Mouse (Mus musculus): ENCODE data around the gene Cyp4f13. TPM values are rescaled to one million over a fixed set of nuclear protein-coding genes. Genes with fewer than 3 reads are reported as not detected.
A peak's percentile ranks its signal among the peaks of the same experiment; 100 is the strongest.

Cyp4f13 gene
- polyA plus RNA-seq, 1 experiment from 2014 or later, result 6.6 TPM

- no peak overlapping the region for H3K9ac ChIP-seq (replicated peaks; ENCODE audit: low read length)
- no peak overlapping the region for H3K4me3 ChIP-seq (replicated peaks; ENCODE audit: low read depth, low read length)
- no peaks in the 10 kb centered on the region for H3K27me3 ChIP-seq (ENCODE audit: control insufficient read depth, insufficient read depth, low read length)
- no peaks in the 10 kb centered on the region for H3K4me1 ChIP-seq (ENCODE audit: control insufficient read depth, insufficient read depth, low read length)
- WGBS, result 80% methylated on average over 11 of the region's 11 CpGs
- H3K36me3 ChIP-seq (ENCODE audit: control insufficient read depth, insufficient read depth, low read length), result no peaks in the 10 kb centered on the region
- H3K4me2 ChIP-seq (ENCODE audit: low read length), result no peak overlapping the region
- ATAC-seq (ENCODE audit: low FRiP score, low TSS enrichment), result no peak
- DNase-seq, result no peak
- H3K27ac ChIP-seq (replicated peaks; ENCODE audit: low read depth, low read length), result no peak overlapping the region
- H3K9me3 ChIP-seq (ENCODE audit: control insufficient read depth, low read length), result no peaks in the 10 kb centered on the region
Measured at GRCm38 (mm10) chr17:32951006-32951405, 3.8 kb upstream of the Cyp4f13 start.

- H3K4me3 ChIP-seq (replicated peaks; ENCODE audit: low read depth, low read length), result no peak overlapping the region
- WGBS, result 92% methylated on average over 3 of the region's 3 CpGs
- H3K9me3 ChIP-seq (ENCODE audit: control insufficient read depth, low read length), result no peaks in the 10 kb centered on the region
- ATAC-seq (ENCODE audit: low FRiP score, low TSS enrichment), result no peak
- no peaks in the 10 kb centered on the region for H3K36me3 ChIP-seq (ENCODE audit: control insufficient read depth, insufficient read depth, low read length)
- DNase-seq, result no peak
- H3K4me2 ChIP-seq (ENCODE audit: low read length), result no peak overlapping the region
- H3K4me1 ChIP-seq (ENCODE audit: control insufficient read depth, insufficient read depth, low read length), result no peaks in the 10 kb centered on the region
- H3K27ac ChIP-seq (replicated peaks; ENCODE audit: low read depth, low read length), result no peak overlapping the region
- no peak overlapping the region for H3K9ac ChIP-seq (replicated peaks; ENCODE audit: low read length)
- H3K27me3 ChIP-seq (ENCODE audit: control insufficient read depth, insufficient read depth, low read length), result no peaks in the 10 kb centered on the region
Measured at GRCm38 (mm10) chr17:32950136-32950535, 2.9 kb upstream of the Cyp4f13 start.

GRCm38 (mm10) chr17:32946716-32947115, 486 bp downstream of the Cyp4f13 start:
- Histone ChIP-seq H3K9me3 (ENCODE audit: control insufficient read depth, low read length) (no peaks in the 10 kb centered on the region), H3K4me2 (ENCODE audit: low read length) (peak overlapping the region; percentile 56), H3K27me3 (ENCODE audit: control insufficient read depth, insufficient read depth, low read length) (no peaks in the 10 kb centered on the region), H3K36me3 (ENCODE audit: control insufficient read depth, insufficient read depth, low read length) (no peaks in the 10 kb centered on the region), H3K4me1 (ENCODE audit: control insufficient read depth, insufficient read depth, low read length) (no peaks in the 10 kb centered on the region), H3K4me3 (replicated peaks; ENCODE audit: low read depth, low read length) (peak overlapping the region; percentile 36), H3K27ac (replicated peaks; ENCODE audit: low read depth, low read length) (no peak overlapping the region), H3K9ac (replicated peaks; ENCODE audit: low read length) (peak overlapping the region; percentile 45; the same call in 1 of the 2 replicates)
- no peak for DNase-seq
- no peak for ATAC-seq (ENCODE audit: low FRiP score, low TSS enrichment)
- WGBS, result 69% methylated on average over 9 of the region's 9 CpGs

- no peak overlapping the region for H3K9ac ChIP-seq (replicated peaks; ENCODE audit: low read length)
- no peaks in the 10 kb centered on the region for H3K9me3 ChIP-seq (ENCODE audit: control insufficient read depth, low read length)
- 70% methylated on average over 3 of the region's 3 CpGs for WGBS
- no peak overlapping the region for H3K27ac ChIP-seq (replicated peaks; ENCODE audit: low read depth, low read length)
- H3K4me2 ChIP-seq (ENCODE audit: low read length), result no peak overlapping the region
- no peaks in the 10 kb centered on the region for H3K36me3 ChIP-seq (ENCODE audit: control insufficient read depth, insufficient read depth, low read length)
- ATAC-seq (ENCODE audit: low FRiP score, low TSS enrichment) (no peak), DNase-seq (no peak)
- no peaks in the 10 kb centered on the region for H3K27me3 ChIP-seq (ENCODE audit: control insufficient read depth, insufficient read depth, low read length)
- no peaks in the 10 kb centered on the region for H3K4me1 ChIP-seq (ENCODE audit: control insufficient read depth, insufficient read depth, low read length)
- no peak overlapping the region for H3K4me3 ChIP-seq (replicated peaks; ENCODE audit: low read depth, low read length)
Measured at GRCm38 (mm10) chr17:32944402-32945035, 2.7 kb downstream of the Cyp4f13 start.

GRCm38 (mm10) chr17:32943661-32944060, 3.5 kb downstream of the Cyp4f13 start:
- H3K9me3 ChIP-seq (ENCODE audit: control insufficient read depth, low read length), result no peaks in the 10 kb centered on the region
- H3K9ac ChIP-seq (replicated peaks; ENCODE audit: low read length), result no peak overlapping the region
- no peaks in the 10 kb centered on the region for H3K27me3 ChIP-seq (ENCODE audit: control insufficient read depth, insufficient read depth, low read length)
- no peak overlapping the region for H3K4me2 ChIP-seq (ENCODE audit: low read length)
- H3K4me3 ChIP-seq (replicated peaks; ENCODE audit: low read depth, low read length), result no peak overlapping the region
- H3K36me3 ChIP-seq (ENCODE audit: control insufficient read depth, insufficient read depth, low read length), result no peaks in the 10 kb centered on the region
- H3K27ac ChIP-seq (replicated peaks; ENCODE audit: low read depth, low read length), result no peak overlapping the region
- 92% methylated on average over 3 of the region's 3 CpGs for WGBS
- no peaks in the 10 kb centered on the region for H3K4me1 ChIP-seq (ENCODE audit: control insufficient read depth, insufficient read depth, low read length)
- DNase-seq (no peak), ATAC-seq (ENCODE audit: low FRiP score, low TSS enrichment) (no peak)

GRCm38 (mm10) chr17:32939831-32940230, 7.4 kb downstream of the Cyp4f13 start:
- Histone ChIP-seq H3K4me3 (replicated peaks; ENCODE audit: low read depth, low read length) (no peak overlapping the region), H3K4me1 (ENCODE audit: control insufficient read depth, insufficient read depth, low read length) (no peaks in the 10 kb centered on the region), H3K4me2 (ENCODE audit: low read length) (no peak overlapping the region), H3K36me3 (ENCODE audit: control insufficient read depth, insufficient read depth, low read length) (no peaks in the 10 kb centered on the region), H3K9me3 (ENCODE audit: control insufficient read depth, low read length) (no peaks in the 10 kb centered on the region), H3K27me3 (ENCODE audit: control insufficient read depth, insufficient read depth, low read length) (no peaks in the 10 kb centered on the region), H3K9ac (replicated peaks; ENCODE audit: low read length) (no peak overlapping the region), H3K27ac (replicated peaks; ENCODE audit: low read depth, low read length) (no peak overlapping the region)
- ATAC-seq (ENCODE audit: low FRiP score, low TSS enrichment) (no peak), DNase-seq (no peak)
- WGBS, result 85% methylated on average over 4 of the region's 4 CpGs

GRCm38 (mm10) chr17:32927803-32928202, 19.4 kb downstream of the Cyp4f13 start:
- Histone ChIP-seq H3K27ac (replicated peaks; ENCODE audit: low read depth, low read length) (no peak overlapping the region), H3K4me1 (ENCODE audit: control insufficient read depth, insufficient read depth, low read length) (peaks cover 3% of the 10 kb centered on the region; the same call in 1 of the 2 replicates), H3K4me2 (ENCODE audit: low read length) (no peak overlapping the region), H3K9ac (replicated peaks; ENCODE audit: low read length) (no peak overlapping the region), H3K27me3 (ENCODE audit: control insufficient read depth, insufficient read depth, low read length) (no peaks in the 10 kb centered on the region), H3K4me3 (replicated peaks; ENCODE audit: low read depth, low read length) (no peak overlapping the region), H3K36me3 (ENCODE audit: control insufficient read depth, insufficient read depth, low read length) (no peaks in the 10 kb centered on the region), H3K9me3 (ENCODE audit: control insufficient read depth, low read length) (no peaks in the 10 kb centered on the region)
- ATAC-seq (ENCODE audit: low FRiP score, low TSS enrichment) (no peak), DNase-seq (no peak)
- WGBS, result 83% methylated on average over 5 of the region's 5 CpGs

GRCm38 (mm10) chr17:32924658-32925312, 22.4 kb downstream of the Cyp4f13 start:
- H3K27ac ChIP-seq (replicated peaks; ENCODE audit: low read depth, low read length), result peak overlapping the region; percentile 66
- H3K4me3 ChIP-seq (replicated peaks; ENCODE audit: low read depth, low read length), result peak overlapping the region; percentile 48
- peaks cover 3% of the 10 kb centered on the region; the same call in 1 of the 2 replicates for H3K4me1 ChIP-seq (ENCODE audit: control insufficient read depth, insufficient read depth, low read length)
- WGBS, result 12% methylated on average over 32 of the region's 32 CpGs
- DNase-seq (peak; percentile 89), ATAC-seq (ENCODE audit: low FRiP score, low TSS enrichment) (peak; percentile 91)
- no peaks in the 10 kb centered on the region for H3K36me3 ChIP-seq (ENCODE audit: control insufficient read depth, insufficient read depth, low read length)
- H3K9ac ChIP-seq (replicated peaks; ENCODE audit: low read length), result peak overlapping the region; percentile 78
- H3K27me3 ChIP-seq (ENCODE audit: control insufficient read depth, insufficient read depth, low read length), result no peaks in the 10 kb centered on the region
- no peaks in the 10 kb centered on the region for H3K9me3 ChIP-seq (ENCODE audit: control insufficient read depth, low read length)
- peak overlapping the region; percentile 76 for H3K4me2 ChIP-seq (ENCODE audit: low read length)

- no peak overlapping the region for H3K27ac ChIP-seq (replicated peaks; ENCODE audit: low read depth, low read length)
- H3K4me1 ChIP-seq (ENCODE audit: control insufficient read depth, insufficient read depth, low read length), result peaks cover 3% of the 10 kb centered on the region; the same call in 1 of the 2 replicates
- H3K4me2 ChIP-seq (ENCODE audit: low read length), result no peak overlapping the region
- no peaks in the 10 kb centered on the region for H3K27me3 ChIP-seq (ENCODE audit: control insufficient read depth, insufficient read depth, low read length)
- DNase-seq (no peak), ATAC-seq (ENCODE audit: low FRiP score, low TSS enrichment) (no peak)
- H3K9me3 ChIP-seq (ENCODE audit: control insufficient read depth, low read length), result no peaks in the 10 kb centered on the region
- no peaks in the 10 kb centered on the region for H3K36me3 ChIP-seq (ENCODE audit: control insufficient read depth, insufficient read depth, low read length)
- H3K4me3 ChIP-seq (replicated peaks; ENCODE audit: low read depth, low read length), result no peak overlapping the region
- WGBS, result 93% methylated on average over 1 of the region's 1 CpGs
- H3K9ac ChIP-seq (replicated peaks; ENCODE audit: low read length), result no peak overlapping the region
Measured at GRCm38 (mm10) chr17:32923681-32924080, 23.5 kb downstream of the Cyp4f13 start.
